Mouse (Mus musculus) kidney, adult 2 months (tissue): ENCODE measurements around the gene Prss37. TPM values are rescaled to one million over a fixed set of nuclear protein-coding genes. Genes with fewer than 3 reads are reported as not detected.

ENCODE experiments used
- DNase-seq: peaks from one replicate; pipeline ENCODE4 v3.0.0; 2021
- H3K27ac ChIP-seq: fragments of 200-500 bp; 2 replicates; pipeline ENCODE4 v1.5.1; 2012; ENCODE audit warnings: low read depth, low read length, control low read depth, inconsistent platforms; ENCODE audit not compliant: insufficient read depth
- H3K27me3 ChIP-seq: fragments of 200-500 bp; replicated peaks from 2 replicates; pipeline ENCODE4 v1.6.1; 2012; ENCODE audit warnings: mild to moderate bottlenecking, moderate library complexity, low read length, inconsistent platforms; ENCODE audit not compliant: control insufficient read depth, insufficient read depth
- H3K36me3 ChIP-seq: fragments of 200-500 bp; 2 replicates; pipeline ENCODE4 v1.6.1; 2012; ENCODE audit warnings: mild to moderate bottlenecking, moderate library complexity, low read length, inconsistent platforms; ENCODE audit not compliant: control insufficient read depth, insufficient read depth
- H3K4me1 ChIP-seq: fragments of 200-500 bp; 2 replicates; pipeline ENCODE4 v1.6.1; 2011; ENCODE audit warnings: low read length; ENCODE audit not compliant: control insufficient read depth, insufficient read depth
- H3K4me3 ChIP-seq: fragments of 200-500 bp; 2 replicates; pipeline ENCODE4 v1.5.1; 2011; ENCODE audit warnings: mild to moderate bottlenecking, low read depth, low read length, control low read depth; ENCODE audit not compliant: insufficient read depth
- CTCF ChIP-seq: fragments of 200-500 bp; conservative IDR thresholded peaks from 2 replicates; pipeline ENCODE4 v1.5.1; 2011; ENCODE audit warnings: low read depth, mild to moderate bottlenecking, control low read depth, low read length, moderate library complexity, mixed read lengths; ENCODE audit not compliant: insufficient read depth, insufficient read length
- POLR2A ChIP-seq: fragments of 200-500 bp; IDR thresholded peaks from one replicate; pipeline ENCODE4 v1.6.1; 2011; ENCODE audit warnings: low read depth, low read length, control low read depth
- WGBS: fragments of 180-500 bp; shearing (Covaris S2); methylation state at CpG from one replicate; pipeline ENCODE4 v1.1.7; 2018; 5-methylcytosine and 5-hydroxymethylcytosine counted together
- polyA plus RNA-seq: library from polyadenylated mRNA; depleted of rRNA; stranded (reverse); fragments of >200 nt; gene quantifications from 2 replicates; pipeline ENCODE4 v1.2.3, GENCODE M21; 2012; rRNA removed

The Prss37 gene
- polyA plus RNA-seq, 1 experiment: 0.13 TPM

DNA sequence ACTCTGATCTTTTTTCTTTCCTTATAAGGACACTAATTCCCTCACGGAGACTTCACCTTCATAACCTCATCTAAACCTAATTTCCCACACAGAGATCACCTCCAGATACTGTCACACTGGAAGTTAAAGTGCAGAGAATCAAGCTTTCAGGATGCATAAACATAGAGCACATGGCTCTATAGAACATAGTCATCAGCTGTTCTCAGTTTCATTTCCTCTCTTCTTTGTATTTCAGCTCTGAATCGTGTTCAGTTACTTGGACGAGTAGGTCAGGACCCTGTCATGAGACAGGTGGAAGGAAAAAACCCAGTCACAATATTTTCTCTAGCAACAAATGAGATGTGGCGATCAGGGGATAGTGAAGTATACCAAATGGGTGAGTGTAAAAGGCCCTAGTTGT lies 43.2 kb downstream of the Prss37 start:
- Histone ChIP-seq H3K36me3 (peaks cover 15% of the 10 kb centered on the region), H3K4me1 (peaks cover 3% of the 10 kb centered on the region; the same call in 1 of the 2 replicates), H3K4me3 (no peak overlapping the region), H3K27ac (no peak overlapping the region), H3K27me3 (no peaks in the 10 kb centered on the region)
- TF ChIP-seq CTCF (no peak), POLR2A (no peak)
- WGBS: 73% methylated on average over 4 of the region's 4 CpGs
- no peak for DNase-seq

DNA sequence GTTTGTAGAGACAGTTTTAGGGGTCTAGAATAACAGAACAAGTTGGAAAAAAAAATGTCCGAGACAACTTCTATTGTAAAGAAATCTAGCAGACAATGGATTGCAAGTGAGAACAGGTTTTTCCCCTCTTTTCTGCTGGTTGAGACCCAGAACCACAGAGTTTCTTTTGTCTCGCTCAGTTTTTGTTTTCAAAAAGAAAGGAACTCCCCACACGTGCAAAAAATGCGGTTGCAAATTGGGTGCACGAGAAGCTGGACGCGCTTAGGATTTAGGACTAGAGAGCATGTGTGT lies 47.6 kb downstream of the Prss37 start:
- peak overlapping the region; percentile 83 for H3K4me3 ChIP-seq
- no peaks in the 10 kb centered on the region for H3K27me3 ChIP-seq
- H3K4me1 ChIP-seq: peaks cover 3% of the 10 kb centered on the region; the same call in 1 of the 2 replicates
- H3K36me3 ChIP-seq: peaks cover 10% of the 10 kb centered on the region
- WGBS: under 1% methylated on average over 7 of the region's 7 CpGs
- TF ChIP-seq CTCF (no peak), POLR2A (no peak)
- no peak for DNase-seq
- peak overlapping the region; percentile 83 for H3K27ac ChIP-seq

DNA sequence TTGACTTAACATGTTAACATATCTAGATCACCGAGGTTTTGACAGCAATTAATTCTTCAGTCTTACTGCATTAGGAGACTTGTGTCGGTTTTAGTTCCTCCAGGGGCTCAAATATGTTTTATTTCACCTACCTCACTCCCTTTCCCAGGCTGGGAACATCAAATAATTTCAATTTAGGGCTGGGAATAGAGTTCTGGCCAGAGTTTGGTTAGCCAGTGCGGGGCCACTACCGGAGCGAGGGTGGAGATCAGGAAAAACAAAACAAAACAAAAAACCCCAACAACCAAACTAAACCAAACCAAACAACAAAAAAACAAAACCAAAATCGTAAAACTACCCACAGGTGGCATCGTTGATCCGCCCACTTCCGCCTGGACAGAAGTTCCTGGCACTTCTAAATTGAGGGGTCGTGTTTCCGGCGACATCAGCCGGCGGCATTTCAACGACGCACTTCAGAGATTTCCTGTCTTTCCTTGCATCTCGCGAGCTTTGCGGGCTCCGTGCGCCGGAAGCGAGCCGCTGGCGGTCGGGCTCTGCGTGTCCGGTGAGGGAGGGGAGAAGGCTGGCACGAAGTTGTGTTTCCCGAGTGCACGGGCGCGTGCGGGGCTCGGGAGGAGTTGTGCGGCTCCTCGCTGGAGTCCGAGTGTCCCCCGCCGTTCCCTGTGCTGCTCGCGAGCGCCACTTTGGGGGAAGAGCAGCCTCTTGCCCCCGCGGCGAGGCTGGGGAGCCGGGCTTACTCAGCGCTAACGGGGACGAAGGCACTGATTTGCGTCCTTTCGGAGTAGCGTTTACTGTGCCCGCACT lies 48.2 kb downstream of the Prss37 start, which contains the start of gene Ssbp1:
TSS of gene Ssbp1 (plus strand) at position 437 of the 804 bp plus-strand sequence.
- WGBS: 1% methylated on average over 54 of the region's 54 CpGs
- TF ChIP-seq CTCF: no peak
- TF ChIP-seq POLR2A: peak; percentile 80
- Histone ChIP-seq H3K4me3 (peak within 1 kb of the TSS; percentile 83), H3K27ac (peak within 1 kb of the TSS; percentile 83), H3K27me3 (no peaks in the 10 kb centered on the region), H3K36me3 (peaks cover 9% of the 10 kb centered on the region), H3K4me1 (peaks cover 3% of the 10 kb centered on the region; the same call in 1 of the 2 replicates)
- peak; percentile 97 for DNase-seq

DNA sequence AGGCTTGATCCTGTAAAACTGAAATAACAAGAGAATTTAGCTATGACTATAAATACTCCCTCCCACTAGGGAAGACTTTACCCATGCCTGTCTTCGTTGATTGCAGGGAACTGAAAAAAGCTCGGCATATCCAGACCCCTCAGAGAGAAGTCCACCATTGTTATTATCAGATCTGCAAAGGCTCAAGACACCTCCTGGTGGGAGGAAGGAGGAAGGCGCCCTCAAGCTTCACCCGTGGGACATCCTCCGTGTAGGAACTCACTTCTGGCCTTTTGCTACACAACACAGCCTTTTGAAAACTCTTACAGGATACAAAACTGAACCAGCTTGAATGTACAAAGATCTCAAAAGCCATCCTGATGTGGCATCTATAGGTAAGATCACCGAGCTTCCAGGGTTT lies 53.6 kb downstream of the Prss37 start:
- H3K27me3 ChIP-seq: no peaks in the 10 kb centered on the region
- no peaks in the 10 kb centered on the region for H3K36me3 ChIP-seq
- H3K27ac ChIP-seq: no peak overlapping the region
- DNase-seq: no peak
- no peak for TF ChIP-seq CTCF
- TF ChIP-seq POLR2A: no peak
- WGBS: 49% methylated on average over 6 of the region's 6 CpGs
- H3K4me1 ChIP-seq: no peaks in the 10 kb centered on the region
- H3K4me3 ChIP-seq: no peak overlapping the region

Other genes with a start within 250 kb of the Prss37 start
- 13.5 and 15.6 TPM in 2 replicates for gene Agk, start 194.3 kb downstream of the Prss37 start, polyA plus RNA-seq
- gene E330009J07Rik, start 83.4 kb downstream of the Prss37 start, polyA plus RNA-seq: 4.9 and 6.2 TPM in 2 replicates
- gene Wee2, start 80.4 kb downstream of the Prss37 start, polyA plus RNA-seq: not detected in 2 replicates
- gene Ssbp1, start 48.2 kb downstream of the Prss37 start, polyA plus RNA-seq: 9.6 and 13.5 TPM in 2 replicates
- gene Tas2r137, start 28.3 kb downstream of the Prss37 start, polyA plus RNA-seq: not detected in 2 replicates
- gene Tas2r108, start 26.0 kb downstream of the Prss37 start, polyA plus RNA-seq: 0.12 TPM in 1 of 2 replicates, not detected in the other
- not detected in 2 replicates for gene Olfr461, start 35.5 kb upstream of the Prss37 start, polyA plus RNA-seq
- gene Olfr460, start 50.0 kb upstream of the Prss37 start, polyA plus RNA-seq: 0.11 and 0.16 TPM in 2 replicates
- gene Clec5a, start 66.3 kb upstream of the Prss37 start, polyA plus RNA-seq: 0.07 and 0.52 TPM in 2 replicates
- 0.08 and 0.15 TPM in 2 replicates for gene Tas2r138, start 93.8 kb upstream of the Prss37 start, polyA plus RNA-seq
- gene Mgam, start 109.3 kb upstream of the Prss37 start, polyA plus RNA-seq: 34.1 and 34.7 TPM in 2 replicates